Mouse (Mus musculus) liver, embryonic 14.5 days (tissue): ENCODE data around the gene Fubp3. TPM values are rescaled to one million over a fixed set of nuclear protein-coding genes. Genes with fewer than 3 reads are reported as not detected.
A peak's percentile ranks its signal among the peaks of the same experiment; 100 is the strongest.

Experiments
- ATAC-seq: fragments of 200-750 bp; cut with Nextera tagmentation; 2 replicates; pipeline ENCODE4 v1.8.0; 2017; ENCODE audit warnings: moderate number of reproducible peaks, mild to moderate bottlenecking, moderate library complexity; ENCODE audit not compliant: insufficient read depth
- DNase-seq, 3 experiments: peaks; one replicate each; pipeline ENCODE4 v3.0.0-alpha.2; 2012 to 2013; ENCODE audit warnings: low read depth in 3 of 3, low spot score in 3 of 3
- H3K27ac ChIP-seq: fragments of 300-500 bp; sonication (generic); 2 replicates; pipeline ENCODE4 v1.5.1; 2014; ENCODE audit warnings: moderate library complexity, mild to moderate bottlenecking, control low read depth, inconsistent platforms
- H3K27me3 ChIP-seq: fragments of 300-500 bp; sonication (generic); 2 replicates; pipeline ENCODE4 v1.6.1; 2014; ENCODE audit warnings: mild to moderate bottlenecking, low read length, moderate library complexity; ENCODE audit not compliant: control insufficient read depth, insufficient read depth
- H3K36me3 ChIP-seq: fragments of 300-500 bp; sonication (generic); replicated peaks from 2 replicates; pipeline ENCODE4 v1.6.1; 2014; ENCODE audit warnings: low read depth; ENCODE audit not compliant: control insufficient read depth, insufficient read depth
- H3K4me1 ChIP-seq, 2 experiments: fragments of 200-500 bp in 1 of 2; fragments of 300-500 bp in 1 of 2; sonication (generic) in 1 of 2; replicated peaks; 2 replicates each; pipeline ENCODE4 v1.6.1; 2012 to 2014; ENCODE audit warnings: antibody characterized with exemption in 1 of 2, inconsistent platforms in 1 of 2, low read length in 1 of 2; ENCODE audit not compliant: control insufficient read depth in 2 of 2, insufficient read depth in 2 of 2
- H3K4me2 ChIP-seq: fragments of 300-500 bp; sonication (generic); 2 replicates; pipeline ENCODE4 v1.6.1; 2014; ENCODE audit warnings: low read depth, mild to moderate bottlenecking, control low read depth, moderate library complexity
- H3K4me3 ChIP-seq, 2 experiments: fragments of 200-500 bp in 1 of 2; fragments of 300-500 bp in 1 of 2; sonication (generic) in 1 of 2; 2 replicates each; pipeline ENCODE4 v1.5.1; 2012 to 2014; ENCODE audit warnings: low read depth in 2 of 2, low read length in 2 of 2, mild to moderate bottlenecking in 2 of 2, control low read depth in 1 of 2, inconsistent platforms in 1 of 2, moderate library complexity in 1 of 2; ENCODE audit not compliant: insufficient read depth in 1 of 2
- H3K9ac ChIP-seq: fragments of 300-500 bp; sonication (generic); replicated peaks from 2 replicates; pipeline ENCODE4 v1.6.1; 2014; ENCODE audit warnings: mild to moderate bottlenecking, control low read depth, moderate library complexity
- H3K9me3 ChIP-seq: fragments of 300-500 bp; sonication (generic); 2 replicates; pipeline ENCODE4 v1.6.1; 2016; ENCODE audit warnings: low read length, mixed read lengths; ENCODE audit not compliant: control insufficient read depth
- CTCF ChIP-seq: IDR thresholded peaks from 2 replicates; pipeline ENCODE4 v1.5.1; 2016; ENCODE audit warnings: antibody characterized with exemption, low read depth, control low read depth
- EP300 ChIP-seq: IDR thresholded peaks from 2 replicates; pipeline ENCODE4 v1.6.1; 2016; ENCODE audit warnings: antibody characterized with exemption, low read depth
- WGBS: fragments of 180-500 bp; shearing (Covaris S2); extraction: QIAGEN DNeasy Blood & Tissue Kit; methylation state at CpG from one replicate; pipeline ENCODE4 v1.1.7; 2014; ENCODE audit not compliant: insufficient replicate concordance; 5-methylcytosine and 5-hydroxymethylcytosine counted together
- polyA plus RNA-seq, 2 experiments: library from polyadenylated mRNA; depleted of rRNA in 1 of 2; stranded (reverse) in 1 of 2; unstranded in 1 of 2; fragments of >200 nt; fragmentation: Nextera tagmentation in 1 of 2; extraction: Ambion mirVana in 1 of 2; gene quantifications; 2 replicates each; pipeline versions ENCODE4 v1.2.1 to v1.2.3; 2012 to 2014

Gene Fubp3
- polyA plus RNA-seq, 2 experiments: 14.0 to 19.0 TPM

DNA sequence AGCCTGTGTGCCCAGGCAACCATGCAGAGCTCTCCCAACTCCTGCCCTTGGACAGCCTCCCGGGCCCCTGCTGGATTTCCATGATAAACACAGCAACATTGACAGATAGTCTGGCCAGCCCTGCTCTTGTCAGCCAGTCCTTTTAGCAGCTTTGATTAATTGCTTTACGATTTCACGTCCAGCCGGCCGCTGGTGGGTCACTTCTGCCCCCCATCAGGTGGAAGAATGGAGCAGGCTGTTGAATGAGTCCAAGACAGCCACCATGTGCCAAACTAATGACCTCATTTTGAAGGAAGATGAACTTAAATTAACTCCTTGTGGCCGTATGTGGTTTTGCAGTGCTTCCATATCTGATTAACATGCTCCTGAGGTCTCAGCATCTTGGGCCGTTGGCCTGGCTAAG lies 37.4 kb downstream of the Fubp3 start:
- Histone ChIP-seq H3K36me3 (peaks cover 24% of the 10 kb centered on the region), H3K4me3 (no peak overlapping the region), H3K4me1 (peaks cover 2 to 11% of the 10 kb centered on the region in 2 experiments; a peak in 3 of 4 replicates), H3K27ac (no peak overlapping the region), H3K27me3 (no peaks in the 10 kb centered on the region), H3K4me2 (no peak overlapping the region), H3K9ac (no peak overlapping the region; the same call in 1 of the 2 replicates), H3K9me3 (no peaks in the 10 kb centered on the region)
- TF ChIP-seq CTCF (peak; percentile 15; the same call in 1 of the 2 replicates), EP300 (no peak)
- ATAC-seq (no peak), DNase-seq (no peak)
- WGBS: 52% methylated on average over 7 of the region's 7 CpGs

GRCm38 (mm10) chr2:31610922-31611321 lies 38.5 kb downstream of the Fubp3 start:
- no peaks in the 10 kb centered on the region for H3K9me3 ChIP-seq
- peaks cover 2 to 11% of the 10 kb centered on the region in 2 experiments; a peak in 3 of 4 replicates for H3K4me1 ChIP-seq
- DNase-seq (no peak), ATAC-seq (no peak)
- 77% methylated on average over 4 of the region's 4 CpGs for WGBS
- H3K36me3 ChIP-seq: peaks cover 18% of the 10 kb centered on the region
- no peak overlapping the region for H3K9ac ChIP-seq
- H3K4me2 ChIP-seq: no peak overlapping the region
- no peak overlapping the region for H3K4me3 ChIP-seq
- TF ChIP-seq EP300 (no peak), CTCF (no peak)
- H3K27me3 ChIP-seq: no peaks in the 10 kb centered on the region
- H3K27ac ChIP-seq: no peak overlapping the region

GRCm38 (mm10) chr2:31611400-31611799 lies 38.9 kb downstream of the Fubp3 start:
- Histone ChIP-seq H3K9me3 (no peaks in the 10 kb centered on the region), H3K4me2 (no peak overlapping the region), H3K27ac (no peak overlapping the region), H3K36me3 (peaks cover 17% of the 10 kb centered on the region), H3K27me3 (no peaks in the 10 kb centered on the region), H3K4me1 (peaks cover 2 to 11% of the 10 kb centered on the region in 2 experiments; a peak in 3 of 4 replicates), H3K9ac (no peak overlapping the region), H3K4me3 (no peak overlapping the region)
- TF ChIP-seq EP300 (no peak), CTCF (peak; percentile 29)
- ATAC-seq: no peak
- 74% methylated on average over 8 of the region's 8 CpGs for WGBS
- no peak for DNase-seq

GRCm38 (mm10) chr2:31612627-31613026 lies 40.2 kb downstream of the Fubp3 start:
- no peak for ATAC-seq
- Histone ChIP-seq H3K27me3 (no peaks in the 10 kb centered on the region), H3K4me1 (peaks cover 2 to 4% of the 10 kb centered on the region in 2 experiments; a peak in 2 of 4 replicates), H3K4me3 (no peak overlapping the region), H3K36me3 (peaks cover 17% of the 10 kb centered on the region), H3K9ac (no peak overlapping the region), H3K4me2 (no peak overlapping the region), H3K9me3 (no peaks in the 10 kb centered on the region), H3K27ac (no peak overlapping the region)
- 67% methylated on average over 6 of the region's 6 CpGs for WGBS
- no peak for TF ChIP-seq EP300
- TF ChIP-seq CTCF: no peak
- no peak for DNase-seq

GRCm38 (mm10) chr2:31613781-31614180 lies 41.3 kb downstream of the Fubp3 start:
- DNase-seq: no peak
- no peaks in the 10 kb centered on the region for H3K4me1 ChIP-seq
- H3K9me3 ChIP-seq: no peaks in the 10 kb centered on the region
- H3K27ac ChIP-seq: no peak overlapping the region
- no peak overlapping the region for H3K9ac ChIP-seq
- no peak overlapping the region for H3K4me2 ChIP-seq
- WGBS: 82% methylated on average over 7 of the region's 7 CpGs
- TF ChIP-seq CTCF: no peak
- TF ChIP-seq EP300: no peak
- H3K4me3 ChIP-seq: no peak overlapping the region
- no peak for ATAC-seq
- H3K36me3 ChIP-seq: peaks cover 13% of the 10 kb centered on the region
- no peaks in the 10 kb centered on the region for H3K27me3 ChIP-seq
